Mouse (Mus musculus) retina, embryonic 14.5 days (tissue): ENCODE results near the gene Snrnp70.
"Not testable (repeated sequence)": the region's sequence is repeated elsewhere in the genome, so short reads cannot be mapped to it uniquely, and the experiment has no call there.

Experiments used
- DNase-seq: peaks from one replicate; pipeline ENCODE4 v3.0.0-alpha.2; 2015; ENCODE audit warnings: low spot score

Snrnp70 gene

DNA sequence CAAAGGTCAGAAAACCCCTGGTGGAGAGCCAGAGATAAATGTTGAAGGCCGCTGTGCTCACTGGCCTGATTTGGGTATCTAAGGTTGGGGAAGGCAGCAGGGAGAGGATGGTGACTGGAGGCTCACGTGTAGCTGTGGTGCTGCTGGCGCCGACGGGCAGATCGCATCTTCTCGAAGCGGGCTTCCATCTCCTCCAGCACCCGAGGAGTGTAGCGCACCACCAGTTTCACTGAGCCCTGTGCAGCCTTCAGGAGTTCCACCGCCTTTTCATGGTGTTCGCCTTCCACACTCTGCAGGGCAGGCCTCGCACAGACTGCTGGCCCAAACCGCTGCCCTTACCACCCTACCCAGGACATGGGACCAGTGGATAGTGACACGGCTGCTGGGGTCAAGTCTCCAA is 27.4 kb downstream of the Snrnp70 start:
- DNase-seq = no peak

DNA sequence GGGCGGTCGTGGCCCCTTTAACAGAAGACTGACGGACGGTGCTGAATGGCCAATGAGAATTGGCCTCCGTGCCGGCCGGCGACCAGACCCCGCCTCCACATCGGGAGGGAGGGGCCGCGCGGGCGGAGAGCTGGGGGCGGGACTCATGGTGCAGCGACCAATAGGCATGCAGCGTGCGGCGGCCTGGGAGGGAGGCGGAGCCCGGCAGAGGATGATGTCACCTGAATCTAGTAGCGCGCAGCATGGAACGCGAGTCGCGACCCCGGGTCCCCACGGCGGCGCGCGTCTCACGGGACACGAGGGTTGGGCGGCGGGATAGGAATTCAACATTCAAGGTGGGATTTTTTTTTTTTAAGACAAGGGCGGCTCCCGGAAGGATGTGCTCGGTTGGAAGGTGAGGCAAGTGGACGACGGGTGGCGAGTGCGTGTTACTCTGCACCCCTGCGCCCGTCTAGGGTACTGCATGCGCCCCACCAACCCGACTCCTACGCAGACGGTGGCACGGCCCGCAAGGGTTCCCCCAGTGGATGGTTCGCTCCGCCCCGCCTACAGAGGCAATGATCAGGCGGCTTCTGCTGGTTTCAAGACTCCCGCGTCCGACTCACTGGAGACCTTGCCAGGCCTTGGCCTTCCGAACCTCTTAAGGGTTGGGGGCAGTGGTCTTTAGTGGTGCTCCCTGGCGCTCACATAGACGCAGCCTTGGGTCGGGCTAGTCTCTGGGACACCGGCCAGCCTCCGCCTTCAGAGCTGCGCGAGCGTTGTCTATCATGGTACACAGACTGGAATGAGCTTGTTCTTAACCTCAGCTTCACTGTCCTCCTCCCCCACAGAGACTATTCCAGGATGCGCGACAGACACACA is 28.3 kb downstream of the Snrnp70 start:
- peak; percentile 97 for DNase-seq

DNA sequence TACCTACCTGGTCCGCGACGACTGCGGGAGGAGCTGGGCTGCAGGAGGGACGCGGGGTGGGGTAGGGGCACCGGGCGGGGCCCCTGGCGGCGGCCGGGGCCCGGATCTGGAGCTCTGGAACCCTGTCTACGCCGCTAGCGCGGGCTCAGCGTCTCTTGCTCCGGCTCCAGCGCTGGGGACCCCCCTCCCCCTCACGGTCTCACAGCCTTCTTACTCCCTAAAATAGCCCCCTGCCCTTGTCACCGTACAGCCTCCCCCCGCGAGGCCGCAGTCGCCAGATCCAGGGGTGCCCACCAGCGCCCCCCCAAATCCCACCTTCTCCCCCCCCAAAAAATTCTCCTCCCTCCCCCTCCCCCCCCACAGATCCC is 28.9 kb downstream of the Snrnp70 start, which contains the start of gene Ppfia3:
Gene Ppfia3, minus strand, starts transcription at position 368 of the 368 bp plus-strand sequence.
- DNase-seq = peak; percentile 68

GRCm38 (mm10) chr7:45365742-45366651 is 29.5 kb downstream of the Snrnp70 start:
- DNase-seq = peak; percentile 44

DNA sequence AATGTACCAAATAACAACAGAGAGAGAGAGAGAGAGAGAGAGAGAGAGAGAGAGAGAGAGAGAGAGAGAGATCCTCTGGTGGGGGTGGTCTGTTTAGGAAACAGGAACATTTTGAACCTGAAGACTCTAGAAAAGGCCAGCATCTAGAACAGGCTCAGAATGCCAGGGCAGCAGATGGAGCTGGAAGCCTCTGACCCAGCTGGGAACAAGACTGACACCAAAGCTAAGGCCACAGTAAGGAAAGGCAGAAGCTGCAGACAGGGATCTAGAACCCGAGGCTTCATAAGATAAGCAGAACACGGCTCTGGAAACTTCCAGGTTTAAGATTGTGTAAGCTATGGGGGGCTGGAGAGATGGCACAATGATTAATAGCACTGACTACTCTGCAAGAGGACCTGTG is 31.6 kb downstream of the Snrnp70 start:
- DNase-seq = no peak

GRCm38 (mm10) chr7:45362801-45363200 is 32.7 kb downstream of the Snrnp70 start:
- DNase-seq = peak; percentile 78

DNA sequence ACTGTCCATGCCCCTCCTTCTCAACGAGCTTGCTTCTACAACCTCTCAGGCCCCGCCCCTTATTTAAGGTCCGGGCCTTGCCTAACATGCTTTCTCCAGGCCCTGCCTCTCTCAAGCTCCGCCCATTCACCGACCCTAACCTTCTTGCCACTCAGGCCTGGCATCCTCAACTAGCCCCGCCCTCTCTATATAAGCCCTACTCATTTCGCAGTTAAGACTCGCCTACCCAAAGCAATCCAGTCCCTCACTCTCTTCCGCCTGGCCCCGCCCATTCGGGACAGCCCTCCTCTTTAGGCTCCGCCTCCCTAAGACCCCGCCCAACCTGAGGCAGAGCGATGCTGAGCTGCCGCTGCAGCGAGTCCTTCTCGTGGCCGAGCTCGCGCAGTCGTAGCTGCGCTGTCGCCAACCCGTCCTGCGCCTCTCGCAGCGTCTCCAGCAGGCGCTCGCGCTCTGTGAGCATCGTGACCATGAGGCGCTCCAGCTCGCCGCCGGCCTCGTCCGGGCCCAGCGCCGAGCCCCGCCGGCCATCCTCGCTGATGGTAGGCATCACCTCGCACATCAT is 34.2 kb downstream of the Snrnp70 start:
- peak; percentile 91 for DNase-seq

GRCm38 (mm10) chr7:45360404-45361125 is 35.0 kb downstream of the Snrnp70 start:
- DNase-seq = no peak

GRCm38 (mm10) chr7:45359081-45359480 is 36.5 kb downstream of the Snrnp70 start:
- DNase-seq = not testable (repeated sequence)

- DNase-seq = no peak
These were observed 39.5 kb downstream of the Snrnp70 start for GRCm38 (mm10) chr7:45356087-45356486.

DNA sequence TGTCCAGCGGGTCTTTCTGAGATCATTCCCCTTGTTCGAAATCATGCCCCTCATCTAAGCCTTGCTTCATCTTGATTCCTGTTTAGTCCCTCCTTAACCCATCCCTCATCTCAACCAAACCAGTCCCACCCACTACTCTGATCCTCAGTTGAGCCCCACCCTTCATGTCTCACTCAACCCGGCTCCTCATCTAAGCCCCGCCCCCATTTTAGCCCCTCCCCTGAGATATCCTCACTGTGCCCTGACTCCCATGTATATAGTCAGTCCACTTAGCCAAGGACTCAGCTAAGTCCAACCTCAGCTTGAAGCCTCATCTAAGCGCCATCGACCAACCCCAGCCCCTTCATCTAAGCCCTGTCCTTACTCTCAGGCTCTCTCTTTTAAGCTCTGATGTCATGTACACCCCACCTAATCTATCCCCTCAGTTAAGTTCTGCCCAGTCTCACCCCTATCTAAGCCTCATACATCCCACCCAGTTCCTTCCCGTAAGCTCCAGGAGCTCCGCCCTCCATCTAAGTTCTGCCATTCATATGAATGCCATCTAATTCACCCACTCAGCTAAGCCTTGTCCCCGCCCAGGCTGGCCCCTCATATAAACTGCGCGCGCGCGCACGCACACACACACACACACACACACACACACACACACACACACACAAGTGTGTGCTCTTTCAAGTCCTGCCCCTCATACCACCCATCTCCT is 40.1 kb downstream of the Snrnp70 start:
- DNase-seq = no peak

- no peak for DNase-seq
These were observed 42.5 kb downstream of the Snrnp70 start for GRCm38 (mm10) chr7:45353041-45353440.

DNA sequence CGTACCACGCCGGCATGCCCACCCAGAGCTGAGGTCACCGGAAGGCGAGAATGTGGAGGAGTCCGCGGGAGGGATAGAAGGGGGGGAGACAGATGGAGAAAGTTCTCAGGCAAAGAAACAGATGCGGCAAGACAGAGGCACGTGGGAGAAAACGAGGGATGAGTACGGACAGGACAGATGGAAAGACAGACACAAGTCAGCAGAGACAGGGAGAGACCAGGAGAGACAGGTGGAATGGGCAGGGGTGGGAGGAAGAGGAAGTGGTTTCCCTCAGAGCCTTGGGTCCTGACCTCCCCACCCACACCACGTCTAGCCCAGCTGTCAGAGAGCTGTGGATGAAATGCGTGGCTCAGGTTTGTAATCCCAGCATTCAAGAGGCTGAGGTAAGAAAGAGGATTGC is 48.6 kb downstream of the Snrnp70 start:
- DNase-seq = no peak

DNA sequence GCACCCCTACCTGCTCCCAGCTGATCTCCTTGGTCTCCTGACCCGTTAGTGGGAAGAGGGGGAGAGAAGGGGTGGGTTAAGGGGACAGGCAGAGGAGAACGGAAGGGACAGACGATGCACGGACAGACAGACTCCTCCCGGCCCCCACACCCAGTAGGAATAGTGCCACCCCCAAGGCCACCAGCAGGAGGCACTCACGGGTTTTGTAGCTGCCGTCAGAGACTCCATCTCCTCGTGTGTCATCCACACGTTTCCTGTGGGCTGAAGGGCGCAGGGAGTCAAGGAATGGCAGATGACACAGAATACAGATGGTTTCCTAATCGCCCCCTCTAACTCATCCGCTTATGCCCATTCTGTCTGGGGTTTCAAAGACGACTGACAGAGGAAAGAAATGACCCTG is 52.0 kb downstream of the Snrnp70 start:
- peak; percentile 57 for DNase-seq

DNA sequence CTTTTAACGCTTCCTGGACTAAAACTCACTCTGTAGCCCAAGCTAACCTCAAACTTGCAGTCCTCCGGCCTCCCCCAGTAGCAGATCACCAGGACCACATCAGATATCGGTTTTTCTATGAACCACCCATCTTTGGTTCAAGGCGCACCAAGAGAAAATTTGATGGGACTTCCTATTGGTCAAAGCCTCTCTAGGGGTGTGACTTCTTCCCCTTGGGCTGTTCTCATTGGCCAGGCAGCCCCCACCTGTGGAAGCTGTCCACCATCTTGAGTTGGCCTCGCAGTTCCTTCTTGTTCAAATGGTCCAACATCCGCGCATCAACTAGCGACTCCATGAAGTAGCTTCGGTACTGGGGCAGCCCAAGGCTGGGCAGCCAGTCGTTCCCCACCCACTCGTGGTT is 53.5 kb downstream of the Snrnp70 start:
- DNase-seq = no peak

DNA sequence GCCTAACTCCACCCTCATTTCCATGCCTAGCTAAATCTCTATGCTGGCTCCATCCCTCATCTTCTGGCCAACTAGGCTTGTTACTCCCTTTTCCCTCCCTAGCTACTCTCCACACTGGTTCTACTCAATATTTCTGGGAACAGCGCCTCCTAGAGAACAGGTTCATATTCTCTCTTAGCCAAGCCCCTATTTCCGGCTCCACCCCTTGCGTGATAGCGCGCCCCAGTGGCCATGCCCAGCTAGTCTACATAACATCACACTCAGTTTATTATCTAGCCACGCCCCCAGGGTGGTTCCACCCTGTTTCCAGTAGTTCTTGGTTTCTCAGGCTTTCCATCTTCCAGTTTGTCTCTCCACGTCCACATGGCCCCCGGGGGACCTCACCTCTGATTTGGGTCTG is 54.2 kb downstream of the Snrnp70 start:
- DNase-seq = peak; percentile 92

- DNase-seq = peak; percentile 72
These were observed 54.9 kb downstream of the Snrnp70 start for GRCm38 (mm10) chr7:45340669-45341068.

DNA sequence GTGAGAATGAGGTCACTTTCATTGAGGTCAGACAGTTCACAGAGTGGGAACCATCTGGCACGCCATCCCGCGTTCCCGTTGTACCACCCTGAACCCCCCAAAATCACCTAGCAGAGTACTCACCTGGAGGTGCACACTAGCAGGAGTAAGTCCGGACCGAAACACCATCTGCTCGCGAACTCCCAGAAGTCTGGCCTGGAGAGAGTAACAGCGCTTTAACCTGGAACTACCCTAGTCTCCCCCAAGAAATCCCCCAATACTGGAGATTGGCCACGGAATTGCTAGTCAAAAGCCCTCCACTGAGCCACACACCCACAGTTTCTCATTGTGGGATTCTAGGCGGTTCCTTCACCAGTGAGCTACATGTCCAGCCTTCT is 55.5 kb downstream of the Snrnp70 start:
- DNase-seq = no peak

DNA sequence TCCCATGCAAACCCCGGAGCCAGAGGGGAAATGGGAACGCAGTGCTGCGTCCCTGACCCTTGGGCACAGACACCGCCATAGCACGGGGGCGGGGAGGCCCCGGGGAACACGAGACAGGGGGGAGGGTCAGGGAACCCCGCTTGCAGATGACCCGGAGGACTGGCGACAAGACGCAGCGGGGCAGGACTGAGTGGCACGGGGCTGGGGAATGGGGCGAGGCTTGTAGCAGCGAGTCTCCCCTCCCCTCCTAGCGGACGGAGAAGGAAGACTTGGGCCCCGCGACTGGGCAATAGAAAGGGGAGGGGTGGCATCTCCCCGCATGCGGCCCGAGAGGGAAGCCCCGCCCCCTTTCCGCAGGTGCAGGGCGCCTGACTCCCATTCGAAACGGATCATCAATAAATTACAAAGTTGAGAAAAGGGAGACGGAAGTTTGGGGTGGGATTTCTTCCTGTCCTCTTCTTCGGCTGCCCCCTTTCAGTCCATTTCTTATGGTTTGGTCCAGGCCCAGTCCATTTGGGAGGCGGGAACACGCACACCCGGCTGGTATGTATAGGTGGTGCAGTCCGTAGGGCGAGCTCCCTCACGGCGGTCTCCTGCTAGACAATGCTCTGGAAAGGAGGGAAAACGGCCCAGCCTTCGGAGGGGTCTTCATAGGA is 56.0 kb downstream of the Snrnp70 start:
- peak; percentile 84 for DNase-seq

- DNase-seq = peak; percentile 42
These were observed 57.2 kb downstream of the Snrnp70 start for GRCm38 (mm10) chr7:45338161-45338911.
